Mouse (Mus musculus): ENCODE data around the gene Klrb1c. TPM values are rescaled to one million over a fixed set of nuclear protein-coding genes. Genes with fewer than 3 reads are reported as not detected.

The Klrb1c gene
- polyA plus RNA-seq, 1 experiment, result not detected

GRCm38 (mm10) chr6:128734896-128735295 is 54.1 kb downstream of the Klrb1c start:
- no peak for TF ChIP-seq GATA1 (IDR thresholded peaks at IDR 0.05; ENCODE audit: low read length)

- TF ChIP-seq GATA1 (IDR thresholded peaks at IDR 0.05; ENCODE audit: low read length), result no peak
These were observed 54.9 kb downstream of the Klrb1c start for GRCm38 (mm10) chr6:128733908-128734679.

GRCm38 (mm10) chr6:128732032-128732431 is 57.0 kb downstream of the Klrb1c start:
- TF ChIP-seq GATA1 (IDR thresholded peaks at IDR 0.05; ENCODE audit: low read length), result no peak

Other genes starting within 250 kb of the Klrb1c start
- not detected in 2 replicates for gene A2ml1, start 207.6 kb downstream of the Klrb1c start, polyA plus RNA-seq (2012)
- gene Klrb1a, start 165.7 kb downstream of the Klrb1c start, polyA plus RNA-seq (2012), result not detected in 2 replicates
- gene Clec2h, start 126.8 kb downstream of the Klrb1c start, polyA plus RNA-seq (2012), result not detected in 2 replicates
- gene Klrb1, start 66.2 kb downstream of the Klrb1c start, polyA plus RNA-seq (2012), result not detected in 2 replicates
- not detected in 2 replicates for gene Gm44511, start 37.1 kb upstream of the Klrb1c start, polyA plus RNA-seq (2012)
- not detected in 2 replicates for gene Klrb1b, start 37.1 kb upstream of the Klrb1c start, polyA plus RNA-seq (2012)
- not detected in 2 replicates for gene Clec2i, start 98.4 kb upstream of the Klrb1c start, polyA plus RNA-seq (2012)
- gene BC035044, start 101.9 kb upstream of the Klrb1c start, polyA plus RNA-seq (2012), result not detected in 2 replicates
- gene Clec2g, start 145.2 kb upstream of the Klrb1c start, polyA plus RNA-seq (2012), result not detected in 2 replicates

Data from G1E-ER4 (cell line).